Mouse (Mus musculus): Measurements from ENCODE around the gene Allc.

Gene Allc

DNA sequence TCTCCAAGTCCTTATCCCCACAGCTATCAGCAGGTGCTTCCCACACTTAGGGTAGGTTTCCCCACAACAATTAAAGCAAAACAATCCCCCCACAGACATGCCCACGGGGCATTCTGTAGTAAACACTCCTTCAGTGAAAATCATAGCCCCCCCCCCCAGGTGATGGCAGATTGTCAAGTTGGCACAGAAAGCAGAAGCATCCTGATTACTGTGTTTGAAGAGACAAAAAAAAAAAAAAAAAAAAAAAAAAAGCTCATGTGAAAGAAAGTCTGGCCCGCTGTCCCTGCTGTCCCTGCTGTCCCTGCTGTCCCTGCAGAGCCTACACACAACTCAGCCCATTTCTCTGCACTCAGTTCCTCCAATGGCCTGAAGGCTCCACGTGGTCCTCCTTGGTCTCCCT lies 1.7 kb upstream of the Allc start:
- in situ Hi-C loops (cut with MboI) = no loop called here

GRCm38 (mm10) chr12:28579132-28579531 lies 3.2 kb downstream of the Allc start:
- in situ Hi-C loops (cut with MboI) = no loop called here

- in situ Hi-C loops (cut with MboI) = no loop called here
These were observed 4.2 kb downstream of the Allc start for GRCm38 (mm10) chr12:28578147-28578546.

- in situ Hi-C loops (cut with MboI) = no loop called here
These were observed 6.8 kb downstream of the Allc start for GRCm38 (mm10) chr12:28575366-28576070.

DNA sequence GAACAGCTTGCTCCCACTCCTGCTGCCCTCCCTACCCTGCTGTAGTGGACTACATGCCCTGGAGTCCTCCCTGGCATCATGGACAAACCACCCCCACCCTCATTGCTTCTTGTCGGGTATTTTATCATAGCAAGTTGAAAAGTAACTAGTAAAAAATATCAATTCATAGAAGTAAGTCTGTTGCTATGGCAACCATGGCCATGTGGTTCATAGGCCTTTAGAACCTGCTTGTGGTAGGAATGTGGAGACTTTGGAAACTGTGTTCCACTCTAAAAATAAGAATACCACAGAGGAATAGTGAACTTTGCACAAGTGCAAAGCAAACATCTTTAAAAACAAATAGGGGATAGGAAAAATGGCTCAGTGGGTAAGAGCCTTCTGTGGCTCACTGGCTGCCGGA lies 10.1 kb downstream of the Allc start:
- in situ Hi-C loops (cut with MboI) = no loop called here

GRCm38 (mm10) chr12:28552299-28552698 lies 30.0 kb downstream of the Allc start, which contains the start of gene Dcdc2c:
Gene Dcdc2c (minus strand): TSS chr12:28552399.
- in situ Hi-C loops (cut with MboI) = no loop called here

- in situ Hi-C loops (cut with MboI) = no loop called here
These were observed 30.5 kb downstream of the Allc start for GRCm38 (mm10) chr12:28551775-28552174.

- in situ Hi-C loops (cut with MboI) = no loop called here
These were observed 33.4 kb downstream of the Allc start for GRCm38 (mm10) chr12:28548887-28549286.

DNA sequence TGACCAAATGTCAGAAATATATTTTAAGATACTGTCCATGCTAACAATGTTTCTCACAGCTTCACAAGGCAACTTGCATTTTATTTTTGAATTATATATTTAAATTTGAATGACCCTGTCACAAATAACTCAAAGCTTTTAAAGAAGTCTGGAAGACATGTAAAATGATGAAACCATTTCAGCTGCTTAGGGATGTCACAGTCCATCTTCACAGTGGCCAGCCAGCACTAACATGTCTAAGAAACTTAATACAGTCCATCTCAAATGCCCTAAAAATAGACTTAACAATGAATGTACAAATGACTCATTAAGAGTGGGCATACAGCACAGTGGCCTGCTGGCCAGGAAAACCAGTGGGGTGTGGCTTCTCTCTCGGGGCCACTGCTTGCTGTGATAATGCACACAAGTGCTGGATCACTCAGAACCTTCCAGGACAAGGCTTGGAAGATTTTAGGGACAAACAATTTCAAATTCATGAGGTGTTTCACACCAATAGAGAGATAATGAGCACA lies 68.0 kb downstream of the Allc start:
- in situ Hi-C loops (cut with MboI) = no loop called here

DNA sequence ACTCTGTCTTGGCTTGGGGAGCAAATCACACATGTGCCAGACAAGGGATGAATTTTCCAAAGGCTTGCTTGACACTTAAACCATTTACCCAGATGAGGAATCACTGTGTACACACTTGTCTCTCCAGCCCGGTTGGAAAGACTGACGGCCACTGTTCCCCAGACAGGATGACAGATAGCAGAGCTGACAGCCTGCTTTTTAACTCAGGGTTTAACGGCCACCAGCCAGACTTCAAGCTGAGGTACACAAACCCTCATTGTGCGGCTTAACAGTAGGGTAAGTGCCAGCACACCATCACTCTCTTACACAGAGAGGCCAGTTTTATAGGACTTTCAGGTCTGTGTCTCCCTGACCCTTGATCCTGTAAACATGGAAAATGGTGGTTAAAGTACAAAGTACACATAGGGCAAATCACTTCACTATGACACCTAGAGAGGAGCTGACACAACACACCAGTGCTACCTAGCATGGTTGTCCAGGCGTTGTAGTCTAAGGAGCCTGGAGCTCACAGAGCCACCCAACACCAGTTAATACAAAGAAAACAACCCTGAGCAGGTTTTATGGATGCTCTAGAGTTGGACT lies 72.5 kb downstream of the Allc start:
- in situ Hi-C loops (cut with MboI) = no loop called here
